ENCODE assay signal across 16 mouse cellular contexts in the genomic region with DNA sequence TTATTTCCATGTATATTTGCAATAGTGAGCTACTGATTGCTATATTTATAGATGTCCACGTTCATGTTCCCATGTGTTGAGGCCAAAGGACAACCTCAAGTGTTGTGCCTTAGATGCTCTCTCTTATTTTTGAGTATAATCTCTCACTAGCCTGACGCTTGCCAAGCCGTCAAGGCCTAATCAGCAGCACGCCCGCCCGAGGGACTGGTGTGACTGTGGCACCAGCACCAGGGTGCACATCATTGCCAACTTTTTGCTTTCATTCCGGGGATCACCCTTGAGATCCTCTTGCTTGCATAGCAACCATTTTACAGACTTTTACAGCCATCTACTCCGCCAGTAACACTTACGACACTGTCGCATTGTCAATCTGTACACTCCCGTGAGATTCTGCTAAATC.
"Had no signal": no experiment of that assay in that cellular context is flagged by ENCODE, and none has a peak within 500 bp of the region (broad histone marks: within the 10 kb centered on the region; RNA-seq: fewer than 3 reads in every experiment).

No protein-coding gene starts in this region.

- H3K4me1 ChIP-seq: limb, embryonic 13.5 days; liver, embryonic 15.5 days; midbrain, embryonic 10.5 days; neural tube, embryonic 15.5 days had no signal

- H3K9ac ChIP-seq: limb, embryonic 13.5 days; liver, embryonic 15.5 days; neural tube, embryonic 15.5 days had no signal

- H3K9me3 ChIP-seq: limb, embryonic 13.5 days; liver, embryonic 15.5 days; midbrain, embryonic 10.5 days; neural tube, embryonic 15.5 days had no signal

- H3K27me3 ChIP-seq: limb, embryonic 13.5 days; liver, embryonic 15.5 days; neural tube, embryonic 15.5 days had no signal

- H3K36me3 ChIP-seq: limb, embryonic 13.5 days; liver, embryonic 15.5 days; midbrain, embryonic 10.5 days; neural tube, embryonic 15.5 days had no signal

- H3K4me3 ChIP-seq: limb, embryonic 13.5 days; liver, embryonic 15.5 days; midbrain, embryonic 10.5 days; myocyte; neural tube, embryonic 15.5 days had no signal

- H3K4me2 ChIP-seq: limb, embryonic 13.5 days; liver, embryonic 15.5 days; neural tube, embryonic 15.5 days had no signal

- H3K27ac ChIP-seq: limb, embryonic 13.5 days; liver, embryonic 15.5 days; midbrain, embryonic 10.5 days; neural tube, embryonic 15.5 days; stomach, postnatal 0 days had no signal

- DNase-seq: kidney, postnatal 36 days; layer of hippocampus, adult 9-11 months; layer of hippocampus, postnatal 36 days; lung, adult 2 months; lung, postnatal 10 days; lung, postnatal 4 days; midbrain, embryonic 14.5 days; right cerebral cortex, adult 18-20 months; right cerebral cortex, postnatal 25 days; thymus, postnatal 4 days had no signal
